Mouse (Mus musculus) heart, embryonic 13.5 days (tissue): ENCODE results near the gene Slc1a5. TPM values are rescaled to one million over a fixed set of nuclear protein-coding genes. Genes with fewer than 3 reads are reported as not detected.

Source experiments
- polyA plus RNA-seq: library from polyadenylated mRNA; unstranded; fragments of >200 nt; fragmentation: Nextera tagmentation; extraction: Ambion mirVana; gene quantifications from 2 replicates; pipeline ENCODE4 v1.2.1, GENCODE M21; 2015

Gene Slc1a5
- polyA plus RNA-seq, 1 experiment from 2014 or later = 35.2 TPM

Other genes starting within 250 kb of the Slc1a5 start
- 13.0 and 13.3 TPM in 2 replicates for gene Arhgap35, start 166.3 kb upstream of the Slc1a5 start, polyA plus RNA-seq
- gene Ceacam15, start 105.6 kb upstream of the Slc1a5 start, polyA plus RNA-seq = 0.48 TPM in 2 replicates
- gene Ceacam9, start 59.4 kb upstream of the Slc1a5 start, polyA plus RNA-seq = not detected in 2 replicates
- gene Ap2s1, start 42.9 kb upstream of the Slc1a5 start, polyA plus RNA-seq = 210 and 235 TPM in 2 replicates
- gene Strn4, start 34.5 kb downstream of the Slc1a5 start, polyA plus RNA-seq = 81.1 and 82.5 TPM in 2 replicates
- gene Fkrp, start 35.4 kb downstream of the Slc1a5 start, polyA plus RNA-seq = 31.9 and 33.3 TPM in 2 replicates
- gene Prkd2, start 61.6 kb downstream of the Slc1a5 start, polyA plus RNA-seq = 9.6 and 11.1 TPM in 2 replicates
- gene Dact3, start 94.0 kb downstream of the Slc1a5 start, polyA plus RNA-seq = 4.6 and 4.7 TPM in 2 replicates
- 4.5 and 4.9 TPM in 2 replicates for gene Gng8, start 110.4 kb downstream of the Slc1a5 start, polyA plus RNA-seq
- 0.32 and 0.59 TPM in 2 replicates for gene Ptgir, start 125.2 kb downstream of the Slc1a5 start, polyA plus RNA-seq
- gene Calm3, start 142.8 kb downstream of the Slc1a5 start, polyA plus RNA-seq = 85.5 and 101 TPM in 2 replicates
- 4.0 and 4.1 TPM in 2 replicates for gene Pnmal2, start 163.3 kb downstream of the Slc1a5 start, polyA plus RNA-seq
- 0.11 and 0.15 TPM in 2 replicates for gene Pnmal1, start 178.3 kb downstream of the Slc1a5 start, polyA plus RNA-seq
- gene Gm42372, start 201.7 kb downstream of the Slc1a5 start, polyA plus RNA-seq = 0.09 and 0.14 TPM in 2 replicates
- gene Ccdc8, start 211.4 kb downstream of the Slc1a5 start, polyA plus RNA-seq = 25.5 and 25.8 TPM in 2 replicates
- gene Ppp5c, start 246.6 kb downstream of the Slc1a5 start, polyA plus RNA-seq = 82.3 and 94.0 TPM in 2 replicates